Comparison of ENCODE assay signal across 1 mouse cellular context in genomic region chr19:55290621-55291270, GRCm38 (mm10).
A peak's percentile ranks its signal among the peaks of the same experiment; 100 is the strongest.
TF ChIP-seq lines count a peak whose summit lies in the region.

No protein-coding gene starts in this region.

TF ChIP-seq in CH12.LX, 34 proteins besides CTCF, POLR2A, EP300 and RAD21 (continued from another document):
- no peak for TF ChIP-seq USF1 (IDR thresholded peaks at IDR 0.05; ENCODE audit: low read depth, low read length)
- TF ChIP-seq TCF12 (IDR thresholded peaks at IDR 0.05; ENCODE audit: low read depth, low read length): peak; percentile 74
- TF ChIP-seq UBTF (IDR thresholded peaks at IDR 0.05; ENCODE audit: low read depth, low read length): no peak
- no peak for TF ChIP-seq MAFK (IDR thresholded peaks at IDR 0.05; ENCODE audit: insufficient replicate concordance, low read length)
- TF ChIP-seq ELF1 (IDR thresholded peaks at IDR 0.05; ENCODE audit: low read depth, low read length): no peak
- no peak for TF ChIP-seq TBP (conservative IDR thresholded peaks at IDR 0.05; ENCODE audit: low read depth, low read length)
- no peak for TF ChIP-seq MAX (IDR thresholded peaks at IDR 0.05; ENCODE audit: low read length)
- peak; percentile 33; the same call in 1 of the 2 replicates for TF ChIP-seq CHD2 (IDR thresholded peaks at IDR 0.05; ENCODE audit: low read length)
- 0 out of 2 replicates have a peak, but pooled peaks have one; percentile 10 for TF ChIP-seq IRF4 (IDR thresholded peaks at IDR 0.05; ENCODE audit: low read depth, low read length)
- TF ChIP-seq ZMIZ1 (IDR thresholded peaks at IDR 0.05; ENCODE audit: low read depth, low read length): 0 out of 2 replicates have a peak, but pooled peaks have one; percentile 36
- no peak for TF ChIP-seq ZNF384 (IDR thresholded peaks at IDR 0.05; ENCODE audit: low read depth, low read length)
- TF ChIP-seq MEF2A (IDR thresholded peaks at IDR 0.05; ENCODE audit: borderline replicate concordance, low read depth, low read length): peak; percentile 74
- TF ChIP-seq SIN3A (IDR thresholded peaks at IDR 0.05; ENCODE audit: low read length): no peak
- no peak for TF ChIP-seq NRF1 (IDR thresholded peaks at IDR 0.05; ENCODE audit: low read depth, low read length)
- no peak; the same call in 1 of the 2 replicates for TF ChIP-seq ETS1 (conservative IDR thresholded peaks at IDR 0.05; ENCODE audit: low read depth, low read length)
- no peak for TF ChIP-seq NELFE (IDR thresholded peaks at IDR 0.05; ENCODE audit: low read depth, low read length)
- TF ChIP-seq ZC3H11A (IDR thresholded peaks at IDR 0.05; ENCODE audit: low read depth, low read length): no peak
- no peak for TF ChIP-seq PAX5 (IDR thresholded peaks at IDR 0.05; ENCODE audit: low read length)
